Mouse (Mus musculus) lung, embryonic 14.5 days (tissue): Measurements from ENCODE around the gene Psmb5. TPM values are rescaled to one million over a fixed set of nuclear protein-coding genes. Genes with fewer than 3 reads are reported as not detected.

ENCODE experiments used
- ATAC-seq: fragments of 200-750 bp; cut with Nextera tagmentation; 2 replicates; pipeline ENCODE4 v1.8.0; 2017; ENCODE audit warnings: mild to moderate bottlenecking, moderate TSS enrichment, moderate library complexity; ENCODE audit not compliant: insufficient read depth
- DNase-seq: peaks from one replicate; pipeline ENCODE4 v3.0.0-alpha.2; 2015
- H3K27ac ChIP-seq: fragments of 300-500 bp; sonication (generic); 2 replicates; pipeline ENCODE4 v1.5.1; 2014; ENCODE audit warnings: low read depth, mild to moderate bottlenecking, moderate library complexity
- H3K27me3 ChIP-seq: fragments of 300-500 bp; sonication (generic); 2 replicates; pipeline ENCODE4 v1.6.1; 2014; ENCODE audit warnings: low read length, control low read depth; ENCODE audit not compliant: insufficient read depth
- H3K36me3 ChIP-seq: fragments of 300-500 bp; sonication (generic); 2 replicates; pipeline ENCODE4 v1.6.1; 2014; ENCODE audit warnings: control low read depth; ENCODE audit not compliant: insufficient read depth
- H3K4me1 ChIP-seq: fragments of 300-500 bp; sonication (generic); 2 replicates; pipeline ENCODE4 v1.6.1; 2014; ENCODE audit warnings: antibody characterized with exemption, control low read depth; ENCODE audit not compliant: insufficient read depth
- H3K4me2 ChIP-seq: fragments of 300-500 bp; sonication (generic); 2 replicates; pipeline ENCODE4 v1.6.1; 2014; ENCODE audit warnings: mild to moderate bottlenecking
- H3K4me3 ChIP-seq: fragments of 300-500 bp; sonication (generic); 2 replicates; pipeline ENCODE4 v1.5.1; 2014; ENCODE audit warnings: low read depth, low read length
- H3K9ac ChIP-seq: fragments of 300-500 bp; sonication (generic); 2 replicates; pipeline ENCODE4 v1.6.1; 2014
- H3K9me3 ChIP-seq: fragments of 300-500 bp; sonication (generic); 2 replicates; pipeline ENCODE4 v1.6.1; 2016; ENCODE audit warnings: low read depth, low read length, control low read depth
- CTCF ChIP-seq: IDR thresholded peaks from 2 replicates; pipeline ENCODE4 v1.5.1; 2016; ENCODE audit warnings: antibody characterized with exemption, low read depth
- WGBS: fragments of 180-500 bp; shearing (Covaris S2); extraction: QIAGEN DNeasy Blood & Tissue Kit; methylation state at CpG from one replicate; pipeline ENCODE4 v1.1.7; 2014; 5-methylcytosine and 5-hydroxymethylcytosine counted together
- polyA plus RNA-seq: library from polyadenylated mRNA; unstranded; fragments of >200 nt; fragmentation: Nextera tagmentation; extraction: Ambion mirVana; gene quantifications from 2 replicates; pipeline ENCODE4 v1.2.1, GENCODE M21; 2014

Gene Psmb5
- polyA plus RNA-seq, 1 experiment from 2014 or later = 393 TPM

DNA sequence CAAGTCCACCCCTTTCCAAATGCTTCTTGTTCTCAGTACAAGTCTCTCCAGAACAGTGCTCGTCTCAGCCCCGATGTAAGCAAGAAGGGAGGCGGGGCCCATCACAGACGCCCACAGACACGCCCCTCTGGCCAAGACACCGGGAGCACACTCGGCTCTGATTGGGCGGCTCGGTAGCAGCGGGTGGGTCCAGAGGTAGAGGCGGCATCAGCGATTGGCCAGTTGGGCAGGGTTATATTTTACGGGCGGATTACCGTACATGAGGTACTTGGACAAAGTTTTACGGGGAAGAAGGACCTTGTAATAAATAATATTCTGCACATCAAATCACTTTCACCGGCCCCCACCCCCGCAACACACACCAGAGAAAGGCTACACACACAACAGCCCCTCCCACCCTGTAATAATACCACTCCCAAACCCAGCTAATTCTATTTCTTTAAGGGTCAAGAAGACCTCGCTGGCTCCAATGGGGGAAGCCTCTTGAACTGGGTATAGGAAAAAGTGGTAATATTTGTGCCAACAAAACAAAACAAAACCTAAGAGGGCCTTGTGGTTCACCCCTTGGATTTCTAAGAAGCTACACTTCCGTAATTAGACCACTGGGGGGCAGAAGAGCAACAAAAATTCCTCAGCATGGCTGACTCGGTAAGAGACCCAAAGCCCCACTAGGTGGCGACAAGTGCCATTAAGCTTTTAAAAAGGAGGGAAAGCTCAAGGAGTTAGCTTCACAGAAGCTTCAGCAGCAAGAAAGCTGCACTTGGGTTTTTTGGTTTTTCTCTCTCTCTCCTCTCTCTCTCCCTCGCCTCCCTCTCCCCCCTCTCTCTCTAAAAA lies 33.0 kb upstream of the Psmb5 start:
- Histone ChIP-seq H3K27ac (no peak overlapping the region), H3K4me3 (no peak overlapping the region), H3K4me1 (0 out of 2 replicates have a peak, but pooled peaks cover 9% of the 10 kb centered on the region), H3K9me3 (no peaks in the 10 kb centered on the region), H3K4me2 (no peak overlapping the region), H3K9ac (no peak overlapping the region), H3K27me3 (no peaks in the 10 kb centered on the region), H3K36me3 (peaks cover 68% of the 10 kb centered on the region)
- TF ChIP-seq CTCF = peak; percentile 94
- DNase-seq = peak; percentile 99
- ATAC-seq = peak; percentile 19
- WGBS = 56% methylated on average over 23 of the region's 23 CpGs

DNA sequence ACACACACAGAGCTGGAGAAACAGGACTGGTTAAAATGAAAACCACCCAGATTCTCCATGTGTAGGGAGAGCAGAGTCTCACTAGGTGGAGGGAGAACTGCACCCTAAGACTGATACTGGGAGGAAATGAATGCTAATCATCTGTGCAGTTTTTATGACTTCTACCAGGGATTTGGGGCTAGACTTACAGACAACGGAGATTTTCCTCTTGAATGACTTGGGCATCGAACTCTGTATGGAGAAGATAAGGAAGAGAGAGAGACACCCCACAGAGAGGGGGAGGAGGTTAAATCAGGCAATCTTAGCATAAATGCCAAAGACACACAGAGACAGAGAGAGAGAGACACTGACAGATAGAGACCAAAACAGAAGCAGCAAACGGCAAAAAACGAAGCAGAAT lies 30.1 kb upstream of the Psmb5 start:
- WGBS = 78% methylated on average over 4 of the region's 4 CpGs
- DNase-seq = no peak
- Histone ChIP-seq H3K4me1 (0 out of 2 replicates have a peak, but pooled peaks cover 6% of the 10 kb centered on the region), H3K27me3 (no peaks in the 10 kb centered on the region), H3K4me3 (no peak overlapping the region), H3K4me2 (no peak overlapping the region), H3K9me3 (no peaks in the 10 kb centered on the region), H3K27ac (no peak overlapping the region), H3K36me3 (peaks cover 89% of the 10 kb centered on the region), H3K9ac (no peak overlapping the region)
- ATAC-seq = no peak
- no peak for TF ChIP-seq CTCF

DNA sequence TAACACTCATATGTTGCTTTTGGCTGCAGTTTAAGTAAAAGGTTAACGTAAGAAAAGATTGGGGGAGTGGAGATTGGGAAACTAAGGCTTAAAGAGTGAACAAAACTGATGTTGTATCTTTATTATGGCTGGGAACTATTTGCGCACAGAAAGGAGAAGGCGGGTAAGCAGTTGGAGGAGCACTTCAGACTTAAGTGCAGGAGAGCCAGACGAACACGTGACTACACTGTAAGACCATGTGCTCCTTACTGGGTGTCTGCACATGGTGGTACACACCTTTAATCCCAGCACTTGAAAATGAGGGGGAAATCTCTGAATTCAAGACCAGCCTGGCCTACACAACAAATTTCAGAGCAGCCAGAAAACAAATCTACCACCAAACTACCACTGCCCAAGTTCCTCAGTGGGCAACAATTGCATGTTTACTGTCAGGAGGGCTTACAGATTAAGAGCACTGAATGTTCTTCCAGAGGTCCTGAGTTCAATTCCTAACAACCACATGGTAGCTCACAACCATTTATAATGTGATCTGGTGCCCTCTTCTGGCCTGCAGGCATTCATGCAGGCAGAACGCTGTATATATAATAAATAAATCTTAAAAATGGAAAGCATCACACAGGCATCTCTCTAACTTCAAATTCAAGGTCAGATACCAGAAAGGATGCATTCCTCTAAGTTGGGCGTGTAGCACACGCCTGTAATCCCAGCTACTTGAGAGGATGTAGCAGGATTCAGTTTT lies 29.2 kb upstream of the Psmb5 start:
- no peak overlapping the region for H3K4me3 ChIP-seq
- WGBS = 80% methylated on average over 8 of the region's 8 CpGs
- no peak overlapping the region for H3K27ac ChIP-seq
- ATAC-seq (no peak), DNase-seq (peak; percentile 41)
- H3K4me2 ChIP-seq = no peak overlapping the region
- peaks cover 95% of the 10 kb centered on the region for H3K36me3 ChIP-seq
- no peaks in the 10 kb centered on the region for H3K27me3 ChIP-seq
- no peaks in the 10 kb centered on the region for H3K9me3 ChIP-seq
- no peaks in the 10 kb centered on the region for H3K4me1 ChIP-seq
- H3K9ac ChIP-seq = no peak overlapping the region
- peak; percentile 46 for TF ChIP-seq CTCF

DNA sequence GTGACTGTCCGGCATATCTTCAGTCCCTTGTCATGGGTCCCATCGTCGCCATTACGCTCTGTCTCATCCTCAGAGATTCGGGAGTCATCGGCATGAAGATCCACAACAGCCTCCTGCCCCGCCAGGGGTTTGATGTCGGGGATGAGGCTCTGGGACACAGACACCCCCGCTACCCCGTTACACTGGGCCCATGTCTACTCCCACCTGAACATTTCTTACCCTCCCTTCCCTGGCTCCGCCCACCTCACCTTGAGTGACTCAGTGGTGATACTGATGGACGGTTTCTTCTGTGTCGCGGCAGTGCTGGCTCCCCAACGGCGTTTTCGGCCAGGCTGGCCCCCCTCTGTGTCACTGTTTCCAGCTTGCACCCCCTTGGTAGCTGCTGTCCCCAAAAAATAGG lies 28.6 kb upstream of the Psmb5 start:
- ATAC-seq (no peak), DNase-seq (no peak)
- no peak overlapping the region for H3K4me2 ChIP-seq
- H3K9me3 ChIP-seq = no peaks in the 10 kb centered on the region
- no peaks in the 10 kb centered on the region for H3K27me3 ChIP-seq
- H3K4me1 ChIP-seq = no peaks in the 10 kb centered on the region
- 90% methylated on average over 17 of the region's 17 CpGs for WGBS
- H3K4me3 ChIP-seq = no peak overlapping the region
- peaks cover 93% of the 10 kb centered on the region for H3K36me3 ChIP-seq
- TF ChIP-seq CTCF = no peak
- H3K27ac ChIP-seq = no peak overlapping the region
- H3K9ac ChIP-seq = no peak overlapping the region

DNA sequence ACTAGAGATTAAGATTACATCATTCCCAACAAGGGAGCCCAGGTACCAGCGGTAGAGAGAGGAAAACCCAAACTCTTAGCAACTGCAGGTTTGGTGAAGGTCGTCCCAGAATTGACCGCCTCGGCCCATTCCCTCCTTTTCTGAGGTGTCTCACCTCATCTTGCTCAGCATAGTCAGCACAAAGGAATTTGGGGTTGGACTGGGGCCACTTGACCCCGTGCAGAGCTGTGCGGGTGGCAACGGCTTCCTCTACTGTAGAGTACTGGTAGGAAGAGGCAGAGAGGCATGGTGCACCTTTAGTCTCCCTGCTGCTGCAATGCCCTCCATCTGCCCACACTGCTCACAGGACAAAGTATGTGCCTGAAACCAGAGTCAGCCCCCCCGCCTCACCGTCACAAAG lies 26.5 kb upstream of the Psmb5 start:
- Histone ChIP-seq H3K9ac (no peak overlapping the region), H3K27me3 (no peaks in the 10 kb centered on the region), H3K4me3 (no peak overlapping the region), H3K36me3 (peaks cover 75% of the 10 kb centered on the region), H3K4me1 (peaks cover 5% of the 10 kb centered on the region), H3K4me2 (no peak overlapping the region), H3K27ac (no peak overlapping the region), H3K9me3 (no peaks in the 10 kb centered on the region)
- TF ChIP-seq CTCF = no peak
- ATAC-seq (no peak), DNase-seq (no peak)
- 71% methylated on average over 9 of the region's 9 CpGs for WGBS

DNA sequence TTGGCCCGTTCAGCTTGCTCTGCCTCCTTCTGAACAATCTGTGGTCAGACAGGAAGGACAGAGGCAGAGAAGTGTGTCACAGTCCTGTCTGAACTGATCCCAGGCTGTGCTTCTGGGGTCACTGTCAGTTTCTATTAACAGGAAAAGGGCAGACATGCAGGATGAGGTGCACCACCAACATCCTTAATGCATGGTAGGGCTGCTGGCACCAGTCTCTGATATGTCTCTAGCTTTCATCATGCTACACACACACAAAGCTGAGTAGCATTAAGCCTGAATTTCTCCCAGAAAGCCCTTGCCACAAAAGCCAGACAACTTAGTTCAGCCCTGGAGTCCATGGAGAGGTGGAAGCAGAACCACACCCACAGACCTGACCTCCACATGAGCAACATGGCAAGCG lies 25.2 kb upstream of the Psmb5 start:
- Histone ChIP-seq H3K4me3 (no peak overlapping the region), H3K4me1 (peaks cover 5% of the 10 kb centered on the region), H3K4me2 (no peak overlapping the region), H3K9ac (no peak overlapping the region), H3K9me3 (no peaks in the 10 kb centered on the region), H3K27ac (no peak overlapping the region), H3K27me3 (no peaks in the 10 kb centered on the region), H3K36me3 (peaks cover 74% of the 10 kb centered on the region)
- DNase-seq = no peak
- WGBS = 86% methylated on average over 2 of the region's 2 CpGs
- TF ChIP-seq CTCF = no peak
- ATAC-seq = no peak
